Mouse (Mus musculus): Measurements from ENCODE around the gene Fam83e. TPM values are rescaled to one million over a fixed set of nuclear protein-coding genes. Genes with fewer than 3 reads are reported as not detected.

The Fam83e gene
- polyA plus RNA-seq (2011; ENCODE audit: insufficient read depth, insufficient read length, low replicate concordance, missing spikeins), result 1.1 TPM in 1 of 2 replicates, not detected in the other

DNA sequence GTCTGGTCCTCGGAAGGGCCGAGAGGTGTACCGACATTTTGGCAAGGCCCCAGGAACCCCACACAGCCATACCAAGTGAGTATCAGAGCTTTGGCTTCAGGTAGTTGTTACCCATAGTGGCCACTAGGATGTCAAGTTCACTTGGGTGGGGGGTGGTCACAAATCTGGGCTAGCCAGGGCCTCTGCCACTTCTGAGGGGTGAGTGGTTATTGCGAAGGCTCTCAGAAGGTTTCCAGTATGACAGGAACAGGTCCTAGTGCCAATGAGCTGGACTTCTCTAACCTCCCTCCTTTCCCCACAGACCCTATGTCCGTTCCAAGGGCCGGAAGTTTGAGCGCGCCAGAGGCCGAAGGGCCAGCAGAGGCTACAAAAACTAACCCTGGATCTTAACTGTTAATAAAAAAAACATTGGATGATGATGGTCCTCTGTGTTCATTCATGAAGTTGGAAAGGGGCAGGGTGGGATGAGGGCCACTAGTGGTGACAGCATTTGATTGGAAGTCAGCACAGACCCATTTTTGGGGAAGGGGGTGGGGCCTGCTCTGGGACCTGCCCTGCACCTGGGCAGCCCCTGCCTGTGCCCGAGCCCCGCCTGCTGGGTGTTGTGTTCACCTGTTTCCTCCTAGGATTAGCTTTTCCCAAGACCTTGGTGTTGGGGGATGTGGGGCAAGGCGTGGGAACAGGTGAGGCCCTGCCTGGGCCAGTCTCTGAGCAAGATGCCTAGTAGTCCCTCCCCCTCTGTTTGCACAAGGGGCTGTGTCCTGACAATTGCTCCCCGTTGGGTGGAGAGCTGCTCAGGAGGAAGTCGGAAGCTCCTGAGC lies at the start of gene Fam83e:
Gene Fam83e (plus strand): TSS at position 800 of the 821 bp plus-strand sequence.
- H3K27ac ChIP-seq (ENCODE audit: control insufficient read depth, insufficient read depth, low read depth, low read length, poor library complexity), result no peak within 1 kb of the TSS
- peaks cover 2% of the 10 kb centered on the region; the same call in 1 of the 2 replicates for H3K4me1 ChIP-seq (ENCODE audit: control insufficient read depth, insufficient read depth, low read length)
- 82% methylated on average over 14 of the region's 14 CpGs for WGBS
- TF ChIP-seq POLR2A (IDR thresholded peaks at IDR 0.05; ENCODE audit: borderline replicate concordance, control insufficient read depth, low read depth, low read length) (no peak), CTCF (IDR thresholded peaks at IDR 0.05; ENCODE audit: control insufficient read depth, insufficient read depth, low read length) (no peak)
- H3K4me3 ChIP-seq (replicated peaks; ENCODE audit: control insufficient read depth, low read depth, low read length), result no peak within 1 kb of the TSS

DNA sequence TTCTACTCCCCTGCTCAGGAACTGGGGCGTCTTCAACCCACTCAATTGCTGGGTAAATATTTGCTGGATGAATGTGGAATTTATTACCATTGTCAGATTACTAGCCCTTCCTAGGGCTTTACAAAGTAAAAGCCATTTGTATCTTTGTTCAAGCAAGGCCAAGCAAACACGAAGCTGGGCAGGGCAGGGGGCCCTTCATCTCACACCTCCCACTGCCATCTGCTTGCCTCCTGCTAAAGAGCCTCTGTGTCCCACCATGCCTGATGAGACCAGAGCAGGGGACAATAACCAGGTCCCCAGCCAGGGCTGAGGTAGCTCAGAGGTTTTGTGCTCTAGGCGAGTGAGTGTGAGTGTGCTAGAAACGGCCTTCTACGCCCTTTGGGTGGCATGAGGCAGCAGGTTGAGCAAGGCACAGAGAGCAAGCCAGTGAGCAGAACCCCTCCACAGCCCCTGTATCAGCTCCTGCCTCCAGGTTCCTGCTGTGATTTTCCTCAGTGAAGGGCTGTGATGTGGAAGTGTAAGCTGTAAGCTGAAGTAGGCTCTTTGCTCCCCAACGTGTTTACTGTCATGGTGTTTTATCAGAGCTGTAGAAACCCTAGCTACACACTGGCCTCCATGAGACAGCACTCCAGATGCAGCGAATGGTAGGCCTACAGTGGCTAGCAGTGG lies 43.3 kb upstream of the Fam83e start:
- no peak for TF ChIP-seq POLR2A (IDR thresholded peaks at IDR 0.05; ENCODE audit: borderline replicate concordance, control insufficient read depth, low read depth, low read length)
- no peak for TF ChIP-seq CTCF (IDR thresholded peaks at IDR 0.05; ENCODE audit: control insufficient read depth, insufficient read depth, low read length)
- Histone ChIP-seq H3K27ac (ENCODE audit: control insufficient read depth, insufficient read depth, low read depth, low read length, poor library complexity) (no peak overlapping the region), H3K4me1 (ENCODE audit: control insufficient read depth, insufficient read depth, low read length) (peaks cover 4% of the 10 kb centered on the region; the same call in 1 of the 2 replicates), H3K4me3 (replicated peaks; ENCODE audit: control insufficient read depth, low read depth, low read length) (no peak overlapping the region)
- WGBS, result 75% methylated on average over 7 of the region's 7 CpGs

DNA sequence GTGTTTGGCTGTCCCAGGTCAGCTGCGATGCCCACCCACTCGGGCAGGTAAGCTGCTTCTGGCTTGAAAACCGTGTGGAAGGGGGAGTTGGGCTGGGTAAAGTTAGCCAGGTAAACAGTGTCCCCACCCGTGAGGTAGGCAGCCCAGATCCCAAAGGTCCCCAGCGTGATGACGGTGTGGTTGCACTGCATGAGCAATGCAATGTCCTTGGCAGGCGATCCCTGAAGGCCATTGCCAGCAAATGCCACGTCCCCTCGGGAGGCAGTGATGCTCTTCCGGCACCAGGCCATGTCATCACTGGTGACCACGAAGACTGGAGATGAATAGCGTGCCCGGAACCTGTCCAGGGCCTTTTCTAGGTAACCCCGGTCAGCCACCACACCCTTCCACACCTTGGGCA lies 42.5 kb upstream of the Fam83e start:
- WGBS, result 81% methylated on average over 14 of the region's 14 CpGs
- Histone ChIP-seq H3K4me3 (replicated peaks; ENCODE audit: control insufficient read depth, low read depth, low read length) (no peak overlapping the region), H3K27ac (ENCODE audit: control insufficient read depth, insufficient read depth, low read depth, low read length, poor library complexity) (no peak overlapping the region), H3K4me1 (ENCODE audit: control insufficient read depth, insufficient read depth, low read length) (peaks cover 4% of the 10 kb centered on the region; the same call in 1 of the 2 replicates)
- TF ChIP-seq POLR2A (IDR thresholded peaks at IDR 0.05; ENCODE audit: borderline replicate concordance, control insufficient read depth, low read depth, low read length) (no peak), CTCF (IDR thresholded peaks at IDR 0.05; ENCODE audit: control insufficient read depth, insufficient read depth, low read length) (no peak)

DNA sequence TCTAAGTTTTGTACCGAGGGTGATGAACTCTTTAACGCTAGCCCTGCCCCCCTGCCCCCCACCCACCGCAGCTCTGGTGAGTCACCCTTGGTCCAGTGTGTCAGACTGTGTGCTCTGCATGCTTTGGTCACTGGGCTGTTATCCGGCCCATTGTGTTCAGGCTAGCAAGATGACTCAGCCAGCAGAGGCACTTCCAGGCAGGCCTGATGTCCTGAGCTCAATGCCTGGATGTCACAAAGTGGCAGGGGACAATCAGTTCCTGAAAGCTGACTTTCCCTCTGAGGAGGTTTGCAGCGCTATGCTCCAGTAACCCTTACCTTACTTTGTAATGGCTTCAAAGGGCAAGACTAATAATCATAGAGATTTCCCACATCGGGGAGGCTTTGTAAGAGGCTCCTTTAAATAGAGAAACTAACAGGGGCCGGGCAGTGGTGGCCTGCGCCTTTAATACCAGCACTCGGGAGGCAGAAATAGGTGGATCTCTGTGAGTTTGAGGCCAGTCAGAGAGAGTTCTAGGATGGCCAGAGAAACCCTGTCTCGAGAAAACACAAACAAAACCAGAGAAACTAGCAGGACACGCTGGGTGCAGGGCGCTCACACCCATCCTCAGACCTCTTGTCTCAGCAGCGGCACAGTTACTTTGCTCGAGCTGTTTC lies 40.9 kb upstream of the Fam83e start:
- H3K27ac ChIP-seq (ENCODE audit: control insufficient read depth, insufficient read depth, low read depth, low read length, poor library complexity), result no peak overlapping the region
- 79% methylated on average over 14 of the region's 14 CpGs for WGBS
- no peak for TF ChIP-seq POLR2A (IDR thresholded peaks at IDR 0.05; ENCODE audit: borderline replicate concordance, control insufficient read depth, low read depth, low read length)
- no peak for TF ChIP-seq CTCF (IDR thresholded peaks at IDR 0.05; ENCODE audit: control insufficient read depth, insufficient read depth, low read length)
- H3K4me3 ChIP-seq (replicated peaks; ENCODE audit: control insufficient read depth, low read depth, low read length), result no peak overlapping the region
- H3K4me1 ChIP-seq (ENCODE audit: control insufficient read depth, insufficient read depth, low read length), result peaks cover 4% of the 10 kb centered on the region; the same call in 1 of the 2 replicates

DNA sequence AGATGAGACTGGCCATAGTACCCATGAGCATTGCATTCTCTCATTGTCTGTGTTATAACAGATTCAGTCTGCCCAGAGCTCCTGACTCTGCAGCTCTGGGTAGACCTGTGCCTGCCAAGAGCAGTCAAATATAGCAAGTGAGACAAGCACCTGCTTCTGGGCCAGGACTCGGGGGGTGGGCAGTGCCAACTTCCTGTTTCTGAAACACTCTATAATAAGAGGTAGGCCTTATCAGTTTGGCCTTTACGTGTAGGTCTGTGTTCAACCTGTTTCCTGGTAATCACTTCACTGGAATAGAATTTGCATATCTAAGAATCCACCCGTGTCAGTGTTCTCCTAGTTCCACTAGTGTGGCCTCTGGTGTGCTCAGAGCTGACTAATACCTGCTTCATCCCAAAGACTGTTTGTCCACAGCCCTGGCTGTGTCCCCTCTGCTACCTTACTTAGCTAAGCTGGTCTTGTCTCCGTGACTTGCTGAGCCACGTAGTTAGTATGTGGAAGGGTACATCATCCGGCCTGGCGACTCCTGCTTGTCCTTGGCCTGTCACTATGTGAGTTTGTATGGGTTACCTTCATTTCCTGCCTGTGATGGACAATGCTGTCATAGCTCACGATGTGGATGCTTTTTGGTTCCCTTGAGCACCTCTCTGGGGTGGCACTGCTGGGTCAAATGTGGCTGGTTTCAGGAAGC lies 39.8 kb upstream of the Fam83e start:
- TF ChIP-seq CTCF (IDR thresholded peaks at IDR 0.05; ENCODE audit: control insufficient read depth, insufficient read depth, low read length) (no peak), POLR2A (IDR thresholded peaks at IDR 0.05; ENCODE audit: borderline replicate concordance, control insufficient read depth, low read depth, low read length) (no peak)
- H3K4me3 ChIP-seq (replicated peaks; ENCODE audit: control insufficient read depth, low read depth, low read length), result no peak overlapping the region
- 30% methylated on average over 8 of the region's 8 CpGs for WGBS
- peak overlapping the region; percentile 31 for H3K27ac ChIP-seq (ENCODE audit: control insufficient read depth, insufficient read depth, low read depth, low read length, poor library complexity)
- H3K4me1 ChIP-seq (ENCODE audit: control insufficient read depth, insufficient read depth, low read length), result peaks cover 4% of the 10 kb centered on the region; the same call in 1 of the 2 replicates

DNA sequence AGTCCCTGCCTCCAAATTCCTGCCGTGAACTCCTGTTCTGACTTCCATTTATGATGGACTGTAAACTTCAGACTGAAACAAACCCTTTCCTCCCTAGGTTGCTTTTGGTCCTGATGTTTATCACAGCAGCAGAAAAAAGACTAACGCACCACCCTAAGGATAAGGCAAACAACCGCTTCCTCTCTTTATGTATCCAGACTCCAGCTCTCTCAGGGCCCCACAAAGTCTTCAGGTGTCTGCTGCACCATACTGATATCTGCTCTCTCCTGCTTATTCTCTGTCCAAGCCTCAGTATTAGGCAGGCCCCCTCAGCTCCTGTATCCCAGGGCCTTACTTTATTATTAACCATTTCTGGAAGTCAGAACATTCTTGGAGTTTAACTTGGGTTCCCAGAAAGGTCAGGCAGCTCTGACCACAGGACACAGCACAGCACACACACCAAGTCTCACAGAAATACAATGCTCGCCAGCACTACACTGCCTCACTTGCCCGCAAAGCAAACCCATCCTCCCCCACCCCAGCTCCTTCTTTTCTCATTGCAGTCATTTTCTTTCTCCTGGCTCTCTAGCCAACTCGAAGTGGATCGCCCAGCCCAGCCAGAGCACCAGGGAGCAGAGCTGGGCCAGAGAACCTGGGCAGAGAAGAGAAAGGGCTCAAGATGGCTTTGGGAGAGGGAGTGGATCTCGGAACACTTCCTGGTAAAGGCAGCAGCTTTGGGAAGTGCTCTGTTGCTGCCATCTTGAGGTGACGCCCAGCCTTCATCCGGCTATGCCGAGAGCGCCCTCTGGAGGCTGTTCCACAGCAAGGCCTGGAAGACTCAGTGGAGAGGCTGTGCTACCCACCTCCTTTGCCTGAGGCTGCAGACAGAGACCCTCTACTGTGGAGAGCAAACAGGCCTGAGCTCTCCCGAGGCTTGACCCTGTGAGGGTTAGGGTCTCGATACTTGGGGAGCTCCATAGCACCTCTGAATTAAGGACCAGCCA lies 38.6 kb upstream of the Fam83e start:
- no peak for TF ChIP-seq POLR2A (IDR thresholded peaks at IDR 0.05; ENCODE audit: borderline replicate concordance, control insufficient read depth, low read depth, low read length)
- TF ChIP-seq CTCF (IDR thresholded peaks at IDR 0.05; ENCODE audit: control insufficient read depth, insufficient read depth, low read length), result peak; percentile 95
- Histone ChIP-seq H3K4me1 (ENCODE audit: control insufficient read depth, insufficient read depth, low read length) (peaks cover 4% of the 10 kb centered on the region; the same call in 1 of the 2 replicates), H3K27ac (ENCODE audit: control insufficient read depth, insufficient read depth, low read depth, low read length, poor library complexity) (0 out of 2 replicates have a peak overlapping the region, but pooled peaks have one; percentile 5), H3K4me3 (replicated peaks; ENCODE audit: control insufficient read depth, low read depth, low read length) (no peak overlapping the region)
- WGBS, result 42% methylated on average over 14 of the region's 14 CpGs

Measured in bone marrow, adult 2 months (tissue).